In genomic region chr2:105230333-105230732, GRCm38 (mm10) we compare ENCODE assay signal across 8 mouse cellular contexts. TPM values are rescaled to one million over a fixed set of nuclear protein-coding genes. Genes with fewer than 3 reads are reported as not detected.
DNase-seq lines count a peak whose midpoint lies in the region; ATAC-seq and TF ChIP-seq lines count a peak whose summit lies in the region.

No protein-coding gene starts in this region.

- peak; percentile 81 for TF ChIP-seq CTCF in gastrocnemius, adult 2 months (IDR thresholded peaks at IDR 0.05)
- TF ChIP-seq CTCF in lung, postnatal 0 days (IDR thresholded peaks at IDR 0.05) = peak; percentile 82

- peak; percentile 52 for DNase-seq in gastrocnemius, adult 2 months
- DNase-seq in gastrocnemius, adult 8-10 months (ENCODE audit: low spot score in 2 of 2) = no peak
- DNase-seq in ES-E14 (ENCODE audit: low read depth, low spot score) = peak; percentile 51
- peak; percentile 36 for DNase-seq in cerebellum, adult 9-10 months
- DNase-seq in forelimb bud, embryonic 11.5 days (ENCODE audit: low read depth, low spot score) = peak; percentile 75
- peak; percentile 79 for DNase-seq in kidney, postnatal 14 days
- DNase-seq in lung, postnatal 0 days (ENCODE audit: low spot score) = peak; percentile 70
- peak; percentile 64 for DNase-seq in right cerebral cortex, adult 18-20 months

- ATAC-seq in lung, postnatal 0 days = no peak

- in situ Hi-C loops in ES-E14 (cut with MboI; ENCODE audit: low sequenced_read_pairs in 2 of 2, unreplicated experiment in 2 of 2) = no loop called here

- intact Hi-C loops in gastrocnemius, adult 2 months (cut with DNase I) = loop anchor here (2.0 to 10.0 kb wide), 3 partner anchors 342 to 1966 kb away; no protein-coding TSS in a partner anchor

- H3K4me2 ChIP-seq in lung, postnatal 0 days (replicated peaks; ENCODE audit: low read depth, low read length) = no peak overlapping the region

- no peak for TF ChIP-seq EP300 in lung, postnatal 0 days (IDR thresholded peaks at IDR 0.05)

- H3K9ac ChIP-seq in ES-E14 (ENCODE audit: insufficient read depth, low read depth, low read length, poor library complexity, severe bottlenecking) = no peak overlapping the region
- H3K9ac ChIP-seq in lung, postnatal 0 days (replicated peaks; ENCODE audit: low read depth) = no peak overlapping the region

- no peaks in the 10 kb centered on the region for H3K27me3 ChIP-seq in lung, postnatal 0 days (replicated peaks; ENCODE audit: insufficient read depth, low read length)

- no peaks in the 10 kb centered on the region for H3K9me3 ChIP-seq in ES-E14 (ENCODE audit: control insufficient read depth, insufficient read depth, low read depth, low read length)
- H3K9me3 ChIP-seq in lung, postnatal 0 days (ENCODE audit: low read length) = no peaks in the 10 kb centered on the region

- no peak overlapping the region for H3K27ac ChIP-seq in gastrocnemius, adult 2 months
- H3K27ac ChIP-seq in ES-E14 (ENCODE audit: insufficient read depth, low read depth, low read length, poor library complexity, severe bottlenecking) = no peak overlapping the region
- no peak overlapping the region for H3K27ac ChIP-seq in lung, postnatal 0 days (ENCODE audit: low read length)

- 0% methylated on average over 1 of the region's 1 CpGs for WGBS in lung, postnatal 0 days

- no peak overlapping the region for H3K4me3 ChIP-seq in gastrocnemius, adult 2 months
- no peak overlapping the region for H3K4me3 ChIP-seq in ES-E14 (ENCODE audit: insufficient read depth in 1 of 2, low read depth in 1 of 2, low read length in 2 of 2, poor library complexity in 1 of 2, severe bottlenecking in 1 of 2)
- no peak overlapping the region for H3K4me3 ChIP-seq in lung, postnatal 0 days (ENCODE audit: low read depth, low read length)

- H3K4me1 ChIP-seq in ES-E14 (ENCODE audit: control insufficient read depth in 2 of 2, insufficient read depth in 2 of 2, low read length in 2 of 2, poor library complexity in 1 of 2) = no peaks in the 10 kb centered on the region
- H3K4me1 ChIP-seq in lung, postnatal 0 days (ENCODE audit: insufficient read depth, low read depth, low read length) = no peaks in the 10 kb centered on the region

- H3K36me3 ChIP-seq in ES-E14 (ENCODE audit: control insufficient read depth, insufficient read depth, low read length, poor library complexity, severe bottlenecking) = no peaks in the 10 kb centered on the region
- no peaks in the 10 kb centered on the region for H3K36me3 ChIP-seq in lung, postnatal 0 days (ENCODE audit: insufficient read depth, low read length)

TF ChIP-seq in ES-E14, 5 proteins besides CTCF, POLR2A, EP300 and RAD21:
- TF ChIP-seq ZNF384 (IDR thresholded peaks at IDR 0.05; ENCODE audit: low read depth, low read length) (no peak), CHD2 (IDR thresholded peaks at IDR 0.05; ENCODE audit: low read depth, low read length) (no peak), ZC3H11A (IDR thresholded peaks at IDR 0.05; ENCODE audit: borderline replicate concordance, low read depth, low read length) (peak; percentile 48; the same call in 1 of the 2 replicates), HCFC1 (IDR thresholded peaks at IDR 0.05; ENCODE audit: borderline replicate concordance, insufficient read depth, low read length) (no peak)

RNA-seq across cellular contexts. Expression of gene Them7, which starts 6.2 kb away (rescaled TPM):
- total RNA-seq in gastrocnemius, adult 2 months (2021) = under 1 TPM in 1 of 2 experiments, not detected in 1; 0.22 TPM
- not detected for total RNA-seq in gastrocnemius, adult 8-10 months (2022)
- not detected in 2 replicates for total RNA-seq in ES-E14 (2012; rRNA removed)
- not detected in 2 replicates for polyA plus RNA-seq in lung, postnatal 0 days (2015; fragmentation: Nextera tagmentation; extraction: Ambion mirVana)

Comparison
In these comparisons a context has a peak if more than half of its experiments do, and no peak if none do; other contexts are left out.
1. DNase-seq: peak in gastrocnemius, adult 2 months (single experiment), ES-E14 (single experiment), cerebellum, adult 9-10 months (single experiment), forelimb bud, embryonic 11.5 days (single experiment), kidney, postnatal 14 days (single experiment), lung, postnatal 0 days (single experiment) and right cerebral cortex, adult 18-20 months (single experiment); none in gastrocnemius, adult 8-10 months (0 of 2).